29 mouse cellular contexts compared by ENCODE assay signal in the genomic region with DNA sequence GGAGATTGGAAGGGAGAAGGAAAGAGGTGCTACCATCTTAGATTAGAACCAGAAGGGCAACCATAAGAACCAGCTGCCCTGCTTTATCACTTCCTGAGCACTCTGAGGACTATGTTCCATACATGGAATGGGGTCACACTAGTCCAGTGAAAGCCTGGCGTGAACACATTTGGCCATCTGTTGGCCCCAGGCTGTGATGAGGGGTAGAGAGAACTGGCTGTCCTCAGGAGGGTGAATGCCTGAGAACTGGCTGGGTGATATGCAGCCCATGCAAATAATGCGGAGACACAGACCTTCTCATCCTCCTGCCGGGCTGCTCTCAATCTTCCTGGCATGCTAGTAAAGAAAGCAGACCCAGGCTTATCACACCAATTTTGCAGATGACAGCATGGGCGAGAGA.
DNase-seq lines count a peak whose midpoint lies in the region; ATAC-seq and TF ChIP-seq lines count a peak whose summit lies in the region.
"Had no signal": no experiment of that assay in that cellular context is flagged by ENCODE, and none has a peak within 500 bp of the region (broad histone marks: within the 10 kb centered on the region; RNA-seq: fewer than 3 reads in every experiment).

No protein-coding gene starts in this region.

- TF ChIP-seq CTCF in forebrain, postnatal 0 days (IDR thresholded peaks at IDR 0.05; ENCODE audit: low read depth) = no peak

- WGBS in forebrain, postnatal 0 days = 81% methylated on average over 4 of the region's 4 CpGs
- WGBS in forebrain, embryonic 16.5 days = 93% methylated on average over 4 of the region's 4 CpGs

- DNase-seq in forebrain, postnatal 0 days = no peak
- peak; percentile 10 for DNase-seq in cerebellum, adult 11 months
- peak; percentile 33 for DNase-seq in cerebellum, adult 9-10 months
- peak; percentile 32 to 39 for DNase-seq in cerebellum, postnatal 36 days
- DNase-seq in T-cell, adult 2 months (ENCODE audit: low spot score) = no peak
- DNase-seq in layer of hippocampus, adult 8-10 months (ENCODE audit: low spot score in 2 of 2) = no peak
- DNase-seq: adrenal gland, postnatal 10 days; gastrocnemius, postnatal 10 days; heart, postnatal 36 days; kidney, postnatal 14 days; liver, postnatal 0 days; lung, postnatal 36 days; right cerebral cortex, postnatal 25 days; thymus, adult 18-20 months; thymus, postnatal 25 days had no signal

- ATAC-seq in forebrain, postnatal 0 days = peak; percentile 18
- ATAC-seq in forebrain, embryonic 16.5 days = no peak
- ATAC-seq: forebrain, embryonic 13.5 days; intestine, postnatal 0 days; liver, embryonic 12.5 days; liver, postnatal 0 days; midbrain, embryonic 16.5 days had no signal

- H3K9me3 ChIP-seq in forebrain, postnatal 0 days (ENCODE audit: low read length) = no peaks in the 10 kb centered on the region
- H3K9me3 ChIP-seq in forebrain, embryonic 16.5 days (ENCODE audit: control insufficient read depth, low read length) = 0 out of 2 replicates have a peak, but pooled peaks cover 2% of the 10 kb centered on the region
- H3K9me3 ChIP-seq: embryonic facial prominence, embryonic 10.5 days; embryonic facial prominence, embryonic 15.5 days; forebrain, embryonic 13.5 days; heart, embryonic 10.5 days; heart, embryonic 15.5 days; hindbrain, embryonic 13.5 days; stomach, embryonic 15.5 days had no signal

- H3K4me2 ChIP-seq in forebrain, postnatal 0 days (ENCODE audit: low read depth) = no peak overlapping the region
- H3K4me2 ChIP-seq in forebrain, embryonic 16.5 days (ENCODE audit: low read length) = no peak overlapping the region
- H3K4me2 ChIP-seq: embryonic facial prominence, embryonic 15.5 days; forebrain, embryonic 13.5 days; heart, embryonic 15.5 days; hindbrain, embryonic 13.5 days; liver, embryonic 12.5 days; midbrain, embryonic 11.5 days; stomach, embryonic 15.5 days had no signal

- H3K27ac ChIP-seq in forebrain, postnatal 0 days (ENCODE audit: low read depth, low read length) = no peak overlapping the region
- H3K27ac ChIP-seq in forebrain, embryonic 16.5 days (ENCODE audit: low read length) = no peak overlapping the region
- H3K27ac ChIP-seq: embryonic facial prominence, embryonic 10.5 days; embryonic facial prominence, embryonic 15.5 days; forebrain, embryonic 13.5 days; heart, embryonic 10.5 days; heart, embryonic 15.5 days; hindbrain, embryonic 13.5 days; left cerebral cortex, adult 2 months; liver, embryonic 12.5 days; stomach, embryonic 15.5 days had no signal

- no peak overlapping the region for H3K9ac ChIP-seq in forebrain, postnatal 0 days
- no peak overlapping the region for H3K9ac ChIP-seq in forebrain, embryonic 16.5 days (replicated peaks; ENCODE audit: low read depth, low read length)
- H3K9ac ChIP-seq: embryonic facial prominence, embryonic 15.5 days; forebrain, embryonic 13.5 days; heart, embryonic 15.5 days; hindbrain, embryonic 13.5 days; liver, embryonic 12.5 days; liver, postnatal 0 days; stomach, embryonic 15.5 days had no signal

- no peaks in the 10 kb centered on the region for H3K27me3 ChIP-seq in forebrain, postnatal 0 days (ENCODE audit: insufficient read depth, low read length)
- no peaks in the 10 kb centered on the region for H3K27me3 ChIP-seq in forebrain, embryonic 16.5 days (replicated peaks; ENCODE audit: control insufficient read depth, insufficient read depth, low read length)
- H3K27me3 ChIP-seq: embryonic facial prominence, embryonic 15.5 days; forebrain, embryonic 13.5 days; heart, embryonic 15.5 days; hindbrain, embryonic 13.5 days; liver, embryonic 12.5 days; stomach, embryonic 15.5 days had no signal

- H3K4me3 ChIP-seq in forebrain, postnatal 0 days (ENCODE audit: low read depth, low read length) = no peak overlapping the region
- no peak overlapping the region for H3K4me3 ChIP-seq in forebrain, embryonic 16.5 days (replicated peaks; ENCODE audit: low read length)
- H3K4me3 ChIP-seq: embryonic facial prominence, embryonic 10.5 days; embryonic facial prominence, embryonic 15.5 days; forebrain, embryonic 13.5 days; heart, embryonic 10.5 days; heart, embryonic 15.5 days; hindbrain, embryonic 13.5 days; left cerebral cortex, adult 2 months; liver, embryonic 12.5 days; stomach, embryonic 15.5 days had no signal

- no peaks in the 10 kb centered on the region for H3K4me1 ChIP-seq in forebrain, postnatal 0 days (ENCODE audit: insufficient read depth)
- no peaks in the 10 kb centered on the region for H3K4me1 ChIP-seq in forebrain, embryonic 16.5 days (replicated peaks; ENCODE audit: control insufficient read depth, insufficient read depth, low read length)
- H3K4me1 ChIP-seq: embryonic facial prominence, embryonic 10.5 days; embryonic facial prominence, embryonic 15.5 days; forebrain, embryonic 13.5 days; hindbrain, embryonic 13.5 days; liver, embryonic 12.5 days; stomach, embryonic 15.5 days had no signal

- H3K36me3 ChIP-seq in forebrain, postnatal 0 days (ENCODE audit: insufficient read depth) = no peaks in the 10 kb centered on the region
- H3K36me3 ChIP-seq in forebrain, embryonic 16.5 days (ENCODE audit: control insufficient read depth, insufficient read depth) = no peaks in the 10 kb centered on the region
- H3K36me3 ChIP-seq: embryonic facial prominence, embryonic 10.5 days; embryonic facial prominence, embryonic 15.5 days; G1E; heart, embryonic 15.5 days; hindbrain, embryonic 13.5 days; liver, embryonic 12.5 days; stomach, embryonic 15.5 days had no signal

Comparison
In these comparisons a context has a peak if more than half of its experiments do, and no peak if none do; other contexts are left out.
1. DNase-seq: peak in cerebellum, adult 11 months (single experiment), cerebellum, adult 9-10 months (single experiment) and cerebellum, postnatal 36 days (2 of 2); none in forebrain, postnatal 0 days (single experiment), T-cell, adult 2 months (single experiment) and layer of hippocampus, adult 8-10 months (0 of 2).